Mouse (Mus musculus): ENCODE results near the gene Cpm. TPM values are rescaled to one million over a fixed set of nuclear protein-coding genes. Genes with fewer than 3 reads are reported as not detected.

Cpm gene
- polyA plus RNA-seq, 1 experiment from 2014 or later, result 2.7 TPM

- Histone ChIP-seq H3K4me3 (ENCODE audit: low read length) (no peak overlapping the region), H3K4me1 (ENCODE audit: control insufficient read depth, insufficient read depth, low read depth, low read length) (no peaks in the 10 kb centered on the region), H3K9me3 (ENCODE audit: control insufficient read depth, low read length) (no peaks in the 10 kb centered on the region), H3K36me3 (ENCODE audit: control insufficient read depth, insufficient read depth, low read length) (no peaks in the 10 kb centered on the region), H3K9ac (ENCODE audit: low read depth, low read length) (no peak overlapping the region), H3K27ac (ENCODE audit: low read depth, low read length) (no peak overlapping the region), H3K27me3 (replicated peaks; ENCODE audit: control insufficient read depth, insufficient read depth, low read length) (no peaks in the 10 kb centered on the region), H3K4me2 (ENCODE audit: low read length) (no peak overlapping the region)
- ATAC-seq, result no peak
- WGBS, result 71% methylated on average over 9 of the region's 9 CpGs
These were observed 7.9 kb downstream of the Cpm start for GRCm38 (mm10) chr10:117637062-117637744.

DNA sequence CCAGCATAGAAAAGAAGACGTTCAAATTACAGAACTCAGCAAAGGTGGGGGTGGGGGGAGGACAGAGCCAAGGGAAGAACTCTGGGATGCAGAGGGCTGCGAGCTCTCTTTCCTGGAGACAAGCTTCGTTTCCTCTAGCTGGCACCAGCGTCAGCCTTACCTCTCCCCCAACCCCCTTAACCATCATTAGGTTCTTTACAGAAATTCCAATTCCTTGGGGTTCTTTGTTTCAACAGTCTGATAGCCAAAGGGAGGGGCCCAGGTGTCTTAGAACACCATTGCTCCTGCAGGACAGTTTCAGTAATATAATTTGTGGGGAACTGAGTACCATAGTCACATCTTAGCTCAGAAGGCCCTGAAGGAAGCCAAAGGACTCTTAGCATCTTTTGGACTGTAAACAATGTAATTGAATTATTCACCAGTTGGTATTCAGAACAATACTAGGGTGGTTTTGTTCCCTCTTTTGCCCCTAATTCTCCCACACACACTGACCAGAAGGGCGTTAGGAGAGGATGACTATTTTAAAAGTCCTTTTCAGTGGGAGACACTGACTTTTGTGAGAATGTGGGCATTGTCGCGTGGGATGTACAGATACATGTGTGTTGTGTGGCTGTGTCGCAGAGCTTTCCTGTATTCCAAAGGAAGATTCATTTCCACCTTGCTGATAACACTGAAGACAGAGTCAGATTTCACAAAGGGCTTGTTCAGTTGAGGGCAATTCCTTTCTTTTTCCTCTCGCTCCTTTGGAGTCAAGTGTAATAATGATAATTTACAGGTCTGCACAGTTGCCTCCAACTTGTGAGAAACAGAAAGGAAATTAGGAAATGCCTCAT is 8.7 kb downstream of the Cpm start:
- Histone ChIP-seq H3K4me3 (ENCODE audit: low read length) (no peak overlapping the region), H3K4me1 (ENCODE audit: control insufficient read depth, insufficient read depth, low read depth, low read length) (no peaks in the 10 kb centered on the region), H3K4me2 (ENCODE audit: low read length) (no peak overlapping the region), H3K27ac (ENCODE audit: low read depth, low read length) (no peak overlapping the region), H3K27me3 (replicated peaks; ENCODE audit: control insufficient read depth, insufficient read depth, low read length) (no peaks in the 10 kb centered on the region), H3K9me3 (ENCODE audit: control insufficient read depth, low read length) (no peaks in the 10 kb centered on the region), H3K36me3 (ENCODE audit: control insufficient read depth, insufficient read depth, low read length) (no peaks in the 10 kb centered on the region), H3K9ac (ENCODE audit: low read depth, low read length) (no peak overlapping the region)
- no peak for ATAC-seq
- WGBS, result 71% methylated on average over 9 of the region's 9 CpGs

DNA sequence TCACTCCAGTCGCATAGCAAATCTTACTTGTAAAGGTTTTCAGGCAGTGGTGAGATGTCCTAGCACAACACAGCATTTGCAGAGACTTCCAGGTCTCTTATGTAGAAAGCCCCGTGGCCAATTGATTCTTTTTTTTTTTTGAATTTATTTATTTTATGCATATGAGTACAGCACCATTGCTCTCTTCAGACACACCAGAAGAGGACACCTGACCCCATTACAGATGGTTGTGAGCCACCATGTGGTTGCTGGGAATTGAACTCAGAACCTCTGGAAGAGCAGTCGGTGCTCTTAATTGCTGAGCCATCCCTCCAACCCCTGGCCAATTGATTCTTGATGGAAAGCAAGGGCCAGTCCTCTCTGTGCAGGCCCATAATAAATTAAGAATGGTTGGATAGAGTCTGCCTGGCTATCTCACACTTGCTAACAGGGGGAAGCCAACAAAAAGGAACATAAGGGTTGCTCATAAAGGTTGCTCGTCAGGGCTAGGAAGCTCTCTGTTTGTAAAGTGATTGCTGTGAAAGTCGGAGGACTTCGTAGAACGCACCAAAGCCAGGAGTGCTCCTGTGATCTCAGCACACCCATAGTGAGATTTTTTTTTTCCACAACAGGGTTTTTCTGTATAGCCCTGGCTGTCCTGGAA is 9.4 kb downstream of the Cpm start:
- no peak for ATAC-seq
- Histone ChIP-seq H3K9me3 (ENCODE audit: control insufficient read depth, low read length) (no peaks in the 10 kb centered on the region), H3K4me1 (ENCODE audit: control insufficient read depth, insufficient read depth, low read depth, low read length) (no peaks in the 10 kb centered on the region), H3K9ac (ENCODE audit: low read depth, low read length) (no peak overlapping the region), H3K36me3 (ENCODE audit: control insufficient read depth, insufficient read depth, low read length) (no peaks in the 10 kb centered on the region), H3K27me3 (replicated peaks; ENCODE audit: control insufficient read depth, insufficient read depth, low read length) (no peaks in the 10 kb centered on the region), H3K4me2 (ENCODE audit: low read length) (no peak overlapping the region), H3K27ac (ENCODE audit: low read depth, low read length) (no peak overlapping the region), H3K4me3 (ENCODE audit: low read length) (no peak overlapping the region)
- WGBS, result 92% methylated on average over 7 of the region's 7 CpGs

DNA sequence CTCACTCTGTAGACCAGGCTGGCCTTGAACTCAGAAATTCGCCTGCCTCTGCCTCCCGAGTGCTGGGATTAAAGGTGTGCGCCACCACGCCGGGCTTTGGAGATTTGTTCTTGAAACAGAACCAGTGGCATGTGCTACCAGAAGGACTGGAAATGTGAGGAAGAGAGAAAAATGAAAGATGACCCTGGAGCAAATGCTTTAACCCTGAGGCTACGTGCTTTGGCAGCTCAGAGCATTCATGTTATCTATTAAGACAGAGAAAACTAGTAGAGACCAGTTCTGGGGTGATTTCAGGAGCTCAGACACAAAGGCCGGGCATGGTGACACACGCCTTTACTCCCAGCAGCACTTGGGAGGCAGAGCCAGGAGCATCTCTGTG is 9.9 kb downstream of the Cpm start:
- no peak overlapping the region for H3K4me2 ChIP-seq (ENCODE audit: low read length)
- H3K36me3 ChIP-seq (ENCODE audit: control insufficient read depth, insufficient read depth, low read length), result no peaks in the 10 kb centered on the region
- H3K27me3 ChIP-seq (replicated peaks; ENCODE audit: control insufficient read depth, insufficient read depth, low read length), result no peaks in the 10 kb centered on the region
- WGBS, result 97% methylated on average over 8 of the region's 8 CpGs
- no peaks in the 10 kb centered on the region for H3K9me3 ChIP-seq (ENCODE audit: control insufficient read depth, low read length)
- no peak overlapping the region for H3K9ac ChIP-seq (ENCODE audit: low read depth, low read length)
- no peak for ATAC-seq
- H3K4me1 ChIP-seq (ENCODE audit: control insufficient read depth, insufficient read depth, low read depth, low read length), result no peaks in the 10 kb centered on the region
- H3K4me3 ChIP-seq (ENCODE audit: low read length), result no peak overlapping the region
- H3K27ac ChIP-seq (ENCODE audit: low read depth, low read length), result no peak overlapping the region

GRCm38 (mm10) chr10:117639899-117640594 is 10.7 kb downstream of the Cpm start:
- Histone ChIP-seq H3K9me3 (ENCODE audit: control insufficient read depth, low read length) (no peaks in the 10 kb centered on the region), H3K4me1 (ENCODE audit: control insufficient read depth, insufficient read depth, low read depth, low read length) (no peaks in the 10 kb centered on the region), H3K27ac (ENCODE audit: low read depth, low read length) (no peak overlapping the region), H3K4me3 (ENCODE audit: low read length) (no peak overlapping the region), H3K4me2 (ENCODE audit: low read length) (no peak overlapping the region), H3K9ac (ENCODE audit: low read depth, low read length) (no peak overlapping the region), H3K36me3 (ENCODE audit: control insufficient read depth, insufficient read depth, low read length) (no peaks in the 10 kb centered on the region), H3K27me3 (replicated peaks; ENCODE audit: control insufficient read depth, insufficient read depth, low read length) (no peaks in the 10 kb centered on the region)
- ATAC-seq, result no peak
- WGBS, result 64% methylated on average over 21 of the region's 21 CpGs

DNA sequence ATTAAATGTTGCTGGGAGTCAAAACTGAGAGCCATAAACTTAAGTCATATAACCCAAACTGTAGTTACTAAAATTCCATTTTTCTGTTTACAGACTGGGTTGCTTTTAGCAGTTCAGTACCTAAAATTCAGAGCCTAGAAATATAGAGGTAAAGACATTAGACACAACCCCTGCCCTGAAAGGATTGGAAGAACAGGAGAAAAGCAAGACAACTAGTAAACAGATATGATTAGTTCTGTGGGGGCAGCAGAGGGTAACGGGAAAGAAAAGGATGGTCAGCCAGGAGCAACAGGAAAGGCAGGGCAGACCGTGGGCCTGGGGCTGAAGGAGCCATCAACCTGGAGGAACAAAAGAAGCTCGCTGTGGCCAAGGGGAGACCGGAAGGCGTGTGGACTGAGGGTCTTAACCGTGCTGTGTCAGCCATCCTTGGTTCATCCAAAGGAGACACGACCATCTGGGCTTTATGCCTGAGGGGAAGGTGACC is 11.3 kb downstream of the Cpm start:
- Histone ChIP-seq H3K4me3 (ENCODE audit: low read length) (no peak overlapping the region), H3K9me3 (ENCODE audit: control insufficient read depth, low read length) (no peaks in the 10 kb centered on the region), H3K36me3 (ENCODE audit: control insufficient read depth, insufficient read depth, low read length) (no peaks in the 10 kb centered on the region), H3K27me3 (replicated peaks; ENCODE audit: control insufficient read depth, insufficient read depth, low read length) (no peaks in the 10 kb centered on the region), H3K4me1 (ENCODE audit: control insufficient read depth, insufficient read depth, low read depth, low read length) (no peaks in the 10 kb centered on the region), H3K27ac (ENCODE audit: low read depth, low read length) (no peak overlapping the region), H3K9ac (ENCODE audit: low read depth, low read length) (no peak overlapping the region), H3K4me2 (ENCODE audit: low read length) (no peak overlapping the region)
- 78% methylated on average over 7 of the region's 7 CpGs for WGBS
- no peak for ATAC-seq

GRCm38 (mm10) chr10:117641400-117642200 is 12.3 kb downstream of the Cpm start:
- Histone ChIP-seq H3K4me1 (ENCODE audit: control insufficient read depth, insufficient read depth, low read depth, low read length) (no peaks in the 10 kb centered on the region), H3K27ac (ENCODE audit: low read depth, low read length) (no peak overlapping the region), H3K9ac (ENCODE audit: low read depth, low read length) (no peak overlapping the region), H3K4me3 (ENCODE audit: low read length) (no peak overlapping the region), H3K4me2 (ENCODE audit: low read length) (peak overlapping the region; percentile 27; the same call in 1 of the 2 replicates), H3K27me3 (replicated peaks; ENCODE audit: control insufficient read depth, insufficient read depth, low read length) (no peaks in the 10 kb centered on the region), H3K9me3 (ENCODE audit: control insufficient read depth, low read length) (no peaks in the 10 kb centered on the region), H3K36me3 (ENCODE audit: control insufficient read depth, insufficient read depth, low read length) (no peaks in the 10 kb centered on the region)
- 59% methylated on average over 20 of the region's 20 CpGs for WGBS
- no peak for ATAC-seq

GRCm38 (mm10) chr10:117642201-117642450 is 12.8 kb downstream of the Cpm start:
- H3K9me3 ChIP-seq (ENCODE audit: control insufficient read depth, low read length), result no peaks in the 10 kb centered on the region
- no peak overlapping the region for H3K4me3 ChIP-seq (ENCODE audit: low read length)
- H3K27ac ChIP-seq (ENCODE audit: low read depth, low read length), result no peak overlapping the region
- H3K27me3 ChIP-seq (replicated peaks; ENCODE audit: control insufficient read depth, insufficient read depth, low read length), result no peaks in the 10 kb centered on the region
- no peak for ATAC-seq
- no peak overlapping the region for H3K4me2 ChIP-seq (ENCODE audit: low read length)
- no peaks in the 10 kb centered on the region for H3K36me3 ChIP-seq (ENCODE audit: control insufficient read depth, insufficient read depth, low read length)
- 81% methylated on average over 9 of the region's 9 CpGs for WGBS
- no peak overlapping the region for H3K9ac ChIP-seq (ENCODE audit: low read depth, low read length)
- no peaks in the 10 kb centered on the region; the same call in 1 of the 2 replicates for H3K4me1 ChIP-seq (ENCODE audit: control insufficient read depth, insufficient read depth, low read depth, low read length)
